Mouse (Mus musculus): ENCODE results near the gene Rps21. TPM values are rescaled to one million over a fixed set of nuclear protein-coding genes. Genes with fewer than 3 reads are reported as not detected.

Gene Rps21
- polyA plus RNA-seq, 1 experiment from 2014 or later, result 745 TPM

DNA sequence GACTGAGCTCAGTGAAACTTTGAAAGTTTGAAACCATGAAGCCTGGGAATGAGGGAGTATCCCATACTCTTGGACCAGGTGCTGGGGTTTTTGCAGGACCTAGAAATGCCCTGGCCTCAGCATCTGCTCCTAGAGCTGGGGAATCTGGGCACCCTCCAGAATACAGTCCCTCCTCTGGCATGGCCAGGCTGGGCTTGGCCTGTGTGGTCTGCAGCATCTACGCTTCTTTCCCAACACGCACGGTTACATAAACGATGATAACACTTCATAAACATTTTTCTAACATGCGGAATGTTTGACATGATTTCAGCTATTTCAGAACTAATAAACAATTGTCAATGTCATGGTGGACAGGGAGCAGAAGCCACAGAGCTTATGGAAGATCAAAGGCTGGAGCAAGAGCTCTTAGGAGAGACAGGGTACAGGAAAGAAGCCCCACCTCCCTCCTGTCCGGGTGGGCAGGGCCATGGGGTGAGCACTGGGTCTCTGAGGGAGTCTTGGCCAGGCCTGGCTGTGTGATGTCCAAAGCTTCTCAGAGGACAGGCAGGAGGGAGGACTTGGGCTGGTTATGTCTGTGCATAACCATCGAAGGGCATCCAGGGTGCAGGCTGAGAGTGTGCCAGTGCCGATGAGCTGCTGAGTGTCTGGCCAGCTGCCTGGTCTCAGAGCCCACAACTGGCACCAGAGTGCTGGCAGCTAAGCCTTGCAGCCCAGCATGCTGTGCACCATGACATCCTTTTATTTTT is 49.4 kb downstream of the Rps21 start:
- Histone ChIP-seq H3K4me1 (ENCODE audit: control insufficient read depth, insufficient read depth, low read length) (0 out of 2 replicates have a peak, but pooled peaks cover 3% of the 10 kb centered on the region), H3K36me3 (ENCODE audit: control insufficient read depth, insufficient read depth, low read length) (no peaks in the 10 kb centered on the region), H3K4me2 (replicated peaks; ENCODE audit: low read depth, low read length) (no peak overlapping the region), H3K4me3 (ENCODE audit: low read depth, low read length) (no peak overlapping the region), H3K9me3 (ENCODE audit: control insufficient read depth, low read depth, low read length) (no peaks in the 10 kb centered on the region), H3K27ac (ENCODE audit: low read length) (no peak overlapping the region), H3K27me3 (ENCODE audit: control insufficient read depth, insufficient read depth, low read length) (no peaks in the 10 kb centered on the region), H3K9ac (replicated peaks; ENCODE audit: low read depth, low read length) (no peak overlapping the region)
- no peak for ATAC-seq (ENCODE audit: insufficient number of reproducible peaks, insufficient read depth, low FRiP score, low read depth)
- WGBS, result 42% methylated on average over 8 of the region's 8 CpGs

DNA sequence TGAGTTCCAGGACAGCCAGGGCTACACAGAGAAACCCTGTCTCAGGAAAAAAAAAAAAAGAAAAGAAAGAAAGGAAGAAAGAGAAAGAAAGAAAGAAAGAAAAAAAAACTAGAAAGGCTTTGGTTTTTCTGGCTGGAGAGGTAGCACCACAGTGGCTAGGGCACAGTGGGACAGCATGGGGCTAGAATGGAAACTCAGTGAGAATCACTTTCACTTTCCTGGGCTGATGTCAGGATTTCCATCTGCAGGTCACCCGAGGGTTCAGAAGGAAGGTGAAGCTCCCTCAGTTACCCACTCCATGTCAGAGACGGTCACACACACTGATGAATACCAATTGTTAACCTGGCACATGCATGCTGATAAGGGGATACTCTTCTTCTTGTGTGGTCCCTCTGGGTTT is 50.5 kb downstream of the Rps21 start:
- H3K4me3 ChIP-seq (ENCODE audit: low read depth, low read length), result no peak overlapping the region
- H3K27me3 ChIP-seq (ENCODE audit: control insufficient read depth, insufficient read depth, low read length), result no peaks in the 10 kb centered on the region
- H3K4me2 ChIP-seq (replicated peaks; ENCODE audit: low read depth, low read length), result no peak overlapping the region
- ATAC-seq (ENCODE audit: insufficient number of reproducible peaks, insufficient read depth, low FRiP score, low read depth), result no peak
- 0 out of 2 replicates have a peak, but pooled peaks cover 3% of the 10 kb centered on the region for H3K4me1 ChIP-seq (ENCODE audit: control insufficient read depth, insufficient read depth, low read length)
- WGBS, result 54% methylated on average over 2 of the region's 2 CpGs
- H3K27ac ChIP-seq (ENCODE audit: low read length), result no peak overlapping the region
- H3K9ac ChIP-seq (replicated peaks; ENCODE audit: low read depth, low read length), result no peak overlapping the region
- H3K36me3 ChIP-seq (ENCODE audit: control insufficient read depth, insufficient read depth, low read length), result no peaks in the 10 kb centered on the region
- H3K9me3 ChIP-seq (ENCODE audit: control insufficient read depth, low read depth, low read length), result no peaks in the 10 kb centered on the region

Small RNA genes lying within 50 kb of the gene (microRNA-seq; reads per million reads assigned to microRNA genes)
- not detected for gene Mir3091

Other genes with a start within 250 kb of the Rps21 start
- gene Lsm14b, start 232.4 kb upstream of the Rps21 start, polyA plus RNA-seq (2014; fragmentation: Nextera tagmentation; extraction: Ambion mirVana), result 6.9 and 7.6 TPM in 2 replicates
- 480 and 596 TPM in 2 replicates for gene Psma7, start 214.9 kb upstream of the Rps21 start, polyA plus RNA-seq (2014; fragmentation: Nextera tagmentation; extraction: Ambion mirVana)
- 4.6 and 6.1 TPM in 2 replicates for gene Ss18l1, start 214.9 kb upstream of the Rps21 start, polyA plus RNA-seq (2014; fragmentation: Nextera tagmentation; extraction: Ambion mirVana)
- 25.2 and 27.8 TPM in 2 replicates for gene Mtg2, start 186.8 kb upstream of the Rps21 start, polyA plus RNA-seq (2014; fragmentation: Nextera tagmentation; extraction: Ambion mirVana)
- not detected in 2 replicates for gene Hrh3, start 152.9 kb upstream of the Rps21 start, polyA plus RNA-seq (2014; fragmentation: Nextera tagmentation; extraction: Ambion mirVana)
- 37.1 and 38.2 TPM in 2 replicates for gene Osbpl2, start 138.1 kb upstream of the Rps21 start, polyA plus RNA-seq (2014; fragmentation: Nextera tagmentation; extraction: Ambion mirVana)
- gene Adrm1, start 85.9 kb upstream of the Rps21 start, polyA plus RNA-seq (2014; fragmentation: Nextera tagmentation; extraction: Ambion mirVana), result 134 and 138 TPM in 2 replicates
- 64.0 and 70.9 TPM in 2 replicates for gene Lama5, start 31.5 kb upstream of the Rps21 start, polyA plus RNA-seq (2014; fragmentation: Nextera tagmentation; extraction: Ambion mirVana)
- 15.5 and 20.4 TPM in 2 replicates for gene Cables2, start 16.1 kb downstream of the Rps21 start, polyA plus RNA-seq (2014; fragmentation: Nextera tagmentation; extraction: Ambion mirVana)
- 3.1 TPM in 2 replicates for gene Rbbp8nl, start 32.5 kb downstream of the Rps21 start, polyA plus RNA-seq (2014; fragmentation: Nextera tagmentation; extraction: Ambion mirVana)
- 4.9 and 5.4 TPM in 2 replicates for gene Gata5, start 77.3 kb downstream of the Rps21 start, polyA plus RNA-seq (2014; fragmentation: Nextera tagmentation; extraction: Ambion mirVana)
- gene Slco4a1, start 198.9 kb downstream of the Rps21 start, polyA plus RNA-seq (2014; fragmentation: Nextera tagmentation; extraction: Ambion mirVana), result 3.1 and 3.4 TPM in 2 replicates
- 1.7 and 2.0 TPM in 2 replicates for gene Ntsr1, start 242.6 kb downstream of the Rps21 start, polyA plus RNA-seq (2014; fragmentation: Nextera tagmentation; extraction: Ambion mirVana)